Mouse (Mus musculus): ENCODE data around the gene Mag.
"Not testable (repeated sequence)": the region's sequence is repeated elsewhere in the genome, so short reads cannot be mapped to it uniquely, and the experiment has no call there.

Gene Mag

GRCm38 (mm10) chr7:30914732-30915131, at the start of gene Mag:
Mag (minus strand) TSS chr7:30914873.
- no peak for DNase-seq (ENCODE audit: low spot score)

- no peak for DNase-seq (ENCODE audit: low spot score)
Measured at GRCm38 (mm10) chr7:30964366-30964765, 49.7 kb upstream of the Mag start.

- DNase-seq (ENCODE audit: low spot score): no peak
Measured at GRCm38 (mm10) chr7:30962862-30963261, 48.2 kb upstream of the Mag start.

- DNase-seq (ENCODE audit: low spot score): no peak
Measured at GRCm38 (mm10) chr7:30959786-30960349, 45.2 kb upstream of the Mag start.

GRCm38 (mm10) chr7:30958866-30959487, 44.3 kb upstream of the Mag start:
- no peak for DNase-seq (ENCODE audit: low spot score)

- no peak for DNase-seq (ENCODE audit: low spot score)
Measured at GRCm38 (mm10) chr7:30958109-30958865, 43.6 kb upstream of the Mag start.

GRCm38 (mm10) chr7:30957367-30957783, 42.7 kb upstream of the Mag start:
- peak; percentile 92 for DNase-seq (ENCODE audit: low spot score)

GRCm38 (mm10) chr7:30956756-30957366, 42.2 kb upstream of the Mag start, which contains the start of gene Usf2:
Usf2 (minus strand) TSS chr7:30956803.
- peak; percentile 79 for DNase-seq (ENCODE audit: low spot score)

- DNase-seq (ENCODE audit: low spot score): no peak
Measured at GRCm38 (mm10) chr7:30956357-30956751, 41.7 kb upstream of the Mag start.

GRCm38 (mm10) chr7:30955584-30956356, 41.1 kb upstream of the Mag start:
- DNase-seq (ENCODE audit: low spot score): peak; percentile 84

- DNase-seq (ENCODE audit: low spot score): no peak
Measured at GRCm38 (mm10) chr7:30954971-30955520, 40.4 kb upstream of the Mag start.

GRCm38 (mm10) chr7:30954036-30954435, 39.4 kb upstream of the Mag start:
- DNase-seq (ENCODE audit: low spot score): no peak

- no peak for DNase-seq (ENCODE audit: low spot score)
Measured at GRCm38 (mm10) chr7:30953459-30953858, 38.8 kb upstream of the Mag start.

GRCm38 (mm10) chr7:30952441-30953265, 38.0 kb upstream of the Mag start:
- no peak for DNase-seq (ENCODE audit: low spot score)

- not testable (repeated sequence) for DNase-seq (ENCODE audit: low spot score)
Measured at GRCm38 (mm10) chr7:30949902-30950301, 35.2 kb upstream of the Mag start.

- DNase-seq (ENCODE audit: low spot score): no peak
Measured at GRCm38 (mm10) chr7:30945876-30946275, 31.2 kb upstream of the Mag start.

GRCm38 (mm10) chr7:30945466-30945865, 30.8 kb upstream of the Mag start:
- not testable (repeated sequence) for DNase-seq (ENCODE audit: low spot score)

GRCm38 (mm10) chr7:30944706-30945105, 30.0 kb upstream of the Mag start:
- DNase-seq (ENCODE audit: low spot score): not testable (repeated sequence)

GRCm38 (mm10) chr7:30943909-30944635, 29.4 kb upstream of the Mag start, which contains the start of gene Hamp:
Hamp (minus strand) TSS chr7:30944032.
- DNase-seq (ENCODE audit: low spot score): no peak

GRCm38 (mm10) chr7:30942365-30942764, 27.7 kb upstream of the Mag start:
- DNase-seq (ENCODE audit: low spot score): not testable (repeated sequence)

Data from ovary, postnatal 36 days (tissue).